Mouse (Mus musculus): ENCODE measurements at regions not wholly inside any gene's neighbourhood (a gene's known extent, or its start where the extent isn't known, plus 50 kb on each side); places are given as distances from the start of the nearest gene placed in this dataset.

- TF ChIP-seq POLR2A (IDR thresholded peaks at IDR 0.05; ENCODE audit: extremely low read depth, insufficient read depth, low read length) (no peak), CTCF (IDR thresholded peaks at IDR 0.05; ENCODE audit: low read depth, low read length) (no peak)
Observed at GRCm38 (mm10) chr4:30809798-30810197, 1154.1 kb upstream of the Map3k7 start.
